Mouse (Mus musculus) olfactory bulb, adult 2 months (tissue): ENCODE data around the gene Zmynd11.

ENCODE experiments used
- CTCF ChIP-seq: fragments of 200-500 bp; IDR thresholded peaks from 2 replicates; pipeline ENCODE4 v1.5.1; 2012; ENCODE audit warnings: low read depth, mild to moderate bottlenecking, low read length, moderate library complexity; ENCODE audit not compliant: insufficient read depth
- POLR2A ChIP-seq: fragments of 200-500 bp; IDR thresholded peaks from 2 replicates; pipeline ENCODE4 v1.6.1; 2012; ENCODE audit warnings: mild to moderate bottlenecking, low read depth, low read length, moderate library complexity; ENCODE audit not compliant: insufficient read depth

- no peak for TF ChIP-seq POLR2A
- no peak for TF ChIP-seq CTCF
Measured at GRCm38 (mm10) chr13:9635951-9636350, 129.2 kb downstream of the Zmynd11 start.
